Mouse (Mus musculus): ENCODE results near the gene Chd9. TPM values are rescaled to one million over a fixed set of nuclear protein-coding genes. Genes with fewer than 3 reads are reported as not detected.

Gene Chd9
- total RNA-seq, 1 experiment from 2014 or later: 82.6 TPM

DNA sequence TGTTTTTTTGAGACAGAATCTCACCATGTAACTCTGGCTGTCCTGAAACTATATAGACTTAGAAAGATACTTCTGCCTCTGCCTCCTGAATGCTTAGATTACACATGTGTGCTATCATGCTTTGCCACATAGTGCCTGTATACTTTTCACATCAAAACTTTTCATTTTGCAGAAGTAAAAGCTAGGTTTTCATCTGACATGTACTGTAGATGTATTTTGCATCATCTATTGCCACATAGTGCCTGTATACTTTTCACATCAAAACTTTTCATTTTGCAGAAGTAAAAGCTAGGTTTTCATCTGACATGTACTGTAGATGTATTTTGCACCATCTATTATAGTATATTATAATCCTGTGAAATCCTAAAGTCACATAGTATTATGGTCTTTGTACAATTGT, 102.0 kb downstream of the Chd9 start:
- ATAC-seq (replicated peaks in 1 of 2; ENCODE audit: insufficient read depth in 1 of 2, low FRiP score in 2 of 2, low TSS enrichment in 1 of 2, low read depth in 1 of 2, poor library complexity in 2 of 2, severe bottlenecking in 2 of 2): peak in 1 of 2 experiments; percentile 11; a peak in 1 of 4 replicates

DNA sequence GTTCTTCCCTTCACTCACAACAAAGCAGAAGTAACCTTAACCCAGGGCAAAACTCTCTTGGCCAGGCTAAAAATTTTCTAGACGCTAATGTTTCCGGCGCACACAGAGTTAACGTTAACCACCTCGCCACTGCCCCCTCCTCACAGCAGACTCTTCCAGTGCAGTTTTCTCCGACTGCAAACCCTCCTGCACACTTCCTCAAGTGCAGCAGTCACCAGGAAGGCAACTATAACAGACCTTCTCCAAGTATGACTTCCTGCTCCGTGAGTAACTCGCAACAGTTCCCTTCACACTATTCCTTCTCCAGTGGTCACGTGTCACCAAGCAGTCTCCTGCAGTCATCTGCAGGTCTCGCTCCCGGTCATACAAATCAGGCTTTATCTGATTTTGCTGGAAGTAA, 104.8 kb downstream of the Chd9 start:
- ATAC-seq (replicated peaks in 1 of 2; ENCODE audit: insufficient read depth in 1 of 2, low FRiP score in 2 of 2, low TSS enrichment in 1 of 2, low read depth in 1 of 2, poor library complexity in 2 of 2, severe bottlenecking in 2 of 2): peak; percentile 89 to 90

- ATAC-seq (replicated peaks in 1 of 2; ENCODE audit: insufficient read depth in 1 of 2, low FRiP score in 2 of 2, low TSS enrichment in 1 of 2, low read depth in 1 of 2, poor library complexity in 2 of 2, severe bottlenecking in 2 of 2): no peak
Measured at GRCm38 (mm10) chr8:90934786-90935185, 106.6 kb downstream of the Chd9 start.

DNA sequence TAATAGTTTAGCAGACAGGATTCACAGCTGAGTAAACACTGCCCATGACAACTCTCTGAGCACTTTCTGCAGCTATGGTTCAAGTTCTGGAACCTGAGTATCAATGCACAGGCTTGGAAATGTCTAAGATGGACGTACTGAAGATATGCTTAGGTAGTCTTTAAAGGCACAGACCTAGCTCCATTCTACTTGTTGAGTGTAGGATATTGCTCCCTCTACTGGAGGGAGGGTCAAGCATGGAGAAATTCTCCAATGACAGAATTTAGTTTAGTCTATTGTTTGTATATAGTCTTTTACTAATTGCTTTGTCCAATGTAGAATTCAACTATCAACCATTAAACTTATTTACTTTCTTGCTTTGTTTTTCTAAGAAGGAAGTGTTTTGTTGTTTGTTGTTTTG, 108.7 kb downstream of the Chd9 start:
- peak; percentile 43 to 47; a peak in 2 of 4 replicates for ATAC-seq (replicated peaks in 1 of 2; ENCODE audit: insufficient read depth in 1 of 2, low FRiP score in 2 of 2, low TSS enrichment in 1 of 2, low read depth in 1 of 2, poor library complexity in 2 of 2, severe bottlenecking in 2 of 2)

DNA sequence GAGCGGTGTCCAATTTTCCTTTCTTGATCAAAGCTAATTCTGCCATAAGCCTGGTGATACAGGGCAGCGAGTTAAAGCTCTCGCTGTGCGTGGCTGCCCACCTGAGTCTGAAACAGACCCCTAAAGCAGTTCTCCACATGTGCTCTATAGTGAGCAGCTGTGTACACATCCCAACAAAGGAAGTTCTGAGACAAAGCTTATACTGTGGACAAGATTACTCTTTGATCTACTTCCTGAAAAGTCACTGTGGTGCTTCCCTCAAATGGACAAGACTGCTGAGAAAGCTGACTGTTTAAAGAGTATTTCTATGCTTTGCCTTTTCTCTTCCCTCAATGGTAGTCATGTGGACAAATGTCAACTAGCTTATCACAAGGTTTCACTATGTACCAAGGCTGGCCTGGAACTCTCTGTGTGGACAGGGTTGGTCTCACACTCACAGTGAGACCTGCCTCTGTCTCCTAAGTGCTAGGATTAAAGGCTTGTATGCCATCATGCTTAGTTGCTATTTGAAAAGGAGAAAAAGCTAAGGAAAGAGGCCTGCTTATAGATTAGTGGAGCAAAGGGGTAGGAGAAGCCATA, 110.3 kb downstream of the Chd9 start:
- peak; percentile 25 to 37 for ATAC-seq (replicated peaks in 1 of 2; ENCODE audit: insufficient read depth in 1 of 2, low FRiP score in 2 of 2, low TSS enrichment in 1 of 2, low read depth in 1 of 2, poor library complexity in 2 of 2, severe bottlenecking in 2 of 2)

DNA sequence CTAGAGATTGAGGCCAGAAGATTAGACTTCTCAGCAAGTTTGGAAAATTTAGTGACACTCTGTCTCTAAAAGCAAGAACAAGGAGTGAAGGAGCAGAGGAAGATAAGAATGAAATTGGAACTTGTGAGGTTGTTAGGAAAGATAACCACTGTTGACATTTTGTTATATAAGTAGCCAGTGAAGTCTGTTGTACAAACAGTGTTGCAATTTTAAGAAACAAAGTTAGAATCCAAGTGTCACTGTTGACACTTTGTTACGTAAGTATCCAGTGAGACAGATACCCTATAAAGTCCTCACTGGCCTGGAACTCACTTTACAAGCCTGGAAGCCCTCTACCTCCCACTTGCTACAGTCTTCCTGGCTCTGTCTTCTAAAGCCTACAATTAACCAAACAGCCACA, 111.7 kb downstream of the Chd9 start:
- ATAC-seq (replicated peaks in 1 of 2; ENCODE audit: insufficient read depth in 1 of 2, low FRiP score in 2 of 2, low TSS enrichment in 1 of 2, low read depth in 1 of 2, poor library complexity in 2 of 2, severe bottlenecking in 2 of 2): peak in 1 of 2 experiments; percentile 34; a peak in 1 of 4 replicates

- no peak for ATAC-seq (replicated peaks in 1 of 2; ENCODE audit: insufficient read depth in 1 of 2, low FRiP score in 2 of 2, low TSS enrichment in 1 of 2, low read depth in 1 of 2, poor library complexity in 2 of 2, severe bottlenecking in 2 of 2)
Measured at GRCm38 (mm10) chr8:90943770-90944169, 115.6 kb downstream of the Chd9 start.

- peak; percentile 93 to 94 for ATAC-seq (replicated peaks in 1 of 2; ENCODE audit: insufficient read depth in 1 of 2, low FRiP score in 2 of 2, low TSS enrichment in 1 of 2, low read depth in 1 of 2, poor library complexity in 2 of 2, severe bottlenecking in 2 of 2)
Measured at GRCm38 (mm10) chr8:90954802-90955760, 126.9 kb downstream of the Chd9 start.

DNA sequence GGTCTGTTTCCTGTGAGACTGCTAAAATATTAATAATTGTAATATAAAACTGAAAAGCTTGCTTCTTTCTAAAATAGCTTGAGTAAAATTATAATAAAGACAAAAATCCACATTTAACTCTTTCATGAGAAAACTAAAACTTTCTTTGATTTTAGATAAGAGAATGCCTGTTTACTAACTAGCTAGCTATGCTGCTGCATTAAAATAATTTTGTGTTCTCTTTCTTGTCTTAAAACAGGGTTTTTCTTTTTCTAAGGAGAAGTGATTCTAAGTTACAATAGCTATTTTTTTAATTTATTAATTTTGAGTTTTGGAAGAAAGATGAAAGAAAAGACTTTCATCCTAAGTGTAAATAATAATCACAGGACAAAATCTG, 127.6 kb downstream of the Chd9 start:
- ATAC-seq (replicated peaks in 1 of 2; ENCODE audit: insufficient read depth in 1 of 2, low FRiP score in 2 of 2, low TSS enrichment in 1 of 2, low read depth in 1 of 2, poor library complexity in 2 of 2, severe bottlenecking in 2 of 2): no peak

- no peak for ATAC-seq (replicated peaks in 1 of 2; ENCODE audit: insufficient read depth in 1 of 2, low FRiP score in 2 of 2, low TSS enrichment in 1 of 2, low read depth in 1 of 2, poor library complexity in 2 of 2, severe bottlenecking in 2 of 2)
Measured at GRCm38 (mm10) chr8:90956390-90956789, 128.2 kb downstream of the Chd9 start.

GRCm38 (mm10) chr8:90957711-90958110, 129.6 kb downstream of the Chd9 start:
- no peak for ATAC-seq (replicated peaks in 1 of 2; ENCODE audit: insufficient read depth in 1 of 2, low FRiP score in 2 of 2, low TSS enrichment in 1 of 2, low read depth in 1 of 2, poor library complexity in 2 of 2, severe bottlenecking in 2 of 2)

GRCm38 (mm10) chr8:90959721-90960120, 131.6 kb downstream of the Chd9 start:
- ATAC-seq (replicated peaks in 1 of 2; ENCODE audit: insufficient read depth in 1 of 2, low FRiP score in 2 of 2, low TSS enrichment in 1 of 2, low read depth in 1 of 2, poor library complexity in 2 of 2, severe bottlenecking in 2 of 2): no peak

- peak; percentile 52 to 70; a peak in 3 of 4 replicates for ATAC-seq (replicated peaks in 1 of 2; ENCODE audit: insufficient read depth in 1 of 2, low FRiP score in 2 of 2, low TSS enrichment in 1 of 2, low read depth in 1 of 2, poor library complexity in 2 of 2, severe bottlenecking in 2 of 2)
Measured at GRCm38 (mm10) chr8:90961603-90962002, 133.5 kb downstream of the Chd9 start.

DNA sequence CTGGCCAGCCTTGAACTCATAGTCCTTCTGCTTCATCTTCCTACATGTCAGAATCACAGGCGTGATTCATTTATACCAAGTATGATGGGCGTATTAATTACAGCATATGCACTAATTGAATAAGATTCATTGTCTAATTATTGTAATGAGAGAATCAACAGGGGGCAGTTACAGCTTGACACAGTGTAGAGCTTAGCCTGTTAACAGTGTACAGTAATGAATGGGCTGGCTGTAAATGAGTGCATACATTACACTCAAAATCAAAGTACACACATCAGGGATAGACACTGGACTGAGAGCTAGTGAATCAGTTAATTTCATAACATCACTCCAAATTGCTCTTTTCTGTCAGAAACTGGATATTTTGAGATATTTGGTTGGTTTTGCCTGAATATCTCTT, 135.9 kb downstream of the Chd9 start:
- ATAC-seq (replicated peaks in 1 of 2; ENCODE audit: insufficient read depth in 1 of 2, low FRiP score in 2 of 2, low TSS enrichment in 1 of 2, low read depth in 1 of 2, poor library complexity in 2 of 2, severe bottlenecking in 2 of 2): no peak

GRCm38 (mm10) chr8:90965467-90966170, 137.5 kb downstream of the Chd9 start:
- peak; percentile 81 for ATAC-seq (replicated peaks in 1 of 2; ENCODE audit: insufficient read depth in 1 of 2, low FRiP score in 2 of 2, low TSS enrichment in 1 of 2, low read depth in 1 of 2, poor library complexity in 2 of 2, severe bottlenecking in 2 of 2)

- ATAC-seq (replicated peaks in 1 of 2; ENCODE audit: insufficient read depth in 1 of 2, low FRiP score in 2 of 2, low TSS enrichment in 1 of 2, low read depth in 1 of 2, poor library complexity in 2 of 2, severe bottlenecking in 2 of 2): no peak
Measured at GRCm38 (mm10) chr8:90968307-90968706, 140.2 kb downstream of the Chd9 start.

DNA sequence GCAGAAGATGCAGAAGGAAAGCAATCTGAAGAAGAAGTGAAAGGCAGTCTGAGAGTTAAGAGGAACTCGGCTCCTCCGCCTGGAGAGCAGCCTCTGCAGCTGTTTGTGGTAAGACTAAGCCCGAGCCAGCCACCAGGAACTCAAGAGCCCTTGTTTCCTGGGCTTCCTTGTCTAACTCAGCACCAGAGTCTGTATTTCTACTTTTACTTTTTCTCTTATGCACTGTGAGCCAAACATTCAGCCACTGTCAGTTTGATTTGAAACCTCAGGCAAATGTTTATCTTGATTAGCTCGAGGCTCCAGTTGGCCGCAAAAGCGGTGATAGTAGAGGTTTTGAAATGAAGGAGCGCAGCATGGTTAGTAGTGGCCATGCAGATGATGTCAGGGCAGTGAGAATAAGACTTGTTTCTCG, 148.8 kb downstream of the Chd9 start:
- peak; percentile 99 to 100 for ATAC-seq (replicated peaks in 1 of 2; ENCODE audit: insufficient read depth in 1 of 2, low FRiP score in 2 of 2, low TSS enrichment in 1 of 2, low read depth in 1 of 2, poor library complexity in 2 of 2, severe bottlenecking in 2 of 2)

GRCm38 (mm10) chr8:90978720-90979119, 150.6 kb downstream of the Chd9 start:
- ATAC-seq (replicated peaks in 1 of 2; ENCODE audit: insufficient read depth in 1 of 2, low FRiP score in 2 of 2, low TSS enrichment in 1 of 2, low read depth in 1 of 2, poor library complexity in 2 of 2, severe bottlenecking in 2 of 2): no peak
